Mouse (Mus musculus) frontal cortex, postnatal 14 days (tissue): Measurements from ENCODE around the gene Abcd3.

ENCODE experiments used
- DNase-seq, 2 experiments: peaks; one replicate each; pipeline ENCODE4 v3.0.0; 2022; ENCODE audit warnings: low spot score in 2 of 2

The Abcd3 gene

GRCm38 (mm10) chr3:121713151-121713701 lies 101.9 kb downstream of the Abcd3 start:
- no peak for DNase-seq

- DNase-seq, result no peak
Measured at GRCm38 (mm10) chr3:121712222-121712621, 102.9 kb downstream of the Abcd3 start.

GRCm38 (mm10) chr3:121710894-121711531 lies 104.1 kb downstream of the Abcd3 start:
- DNase-seq, result no peak
